Mouse (Mus musculus): ENCODE results near the gene Zfp811.
"Not testable (repeated sequence)": the region's sequence is repeated elsewhere in the genome, so short reads cannot be mapped to it uniquely, and the experiment has no call there.

The Zfp811 gene

DNA sequence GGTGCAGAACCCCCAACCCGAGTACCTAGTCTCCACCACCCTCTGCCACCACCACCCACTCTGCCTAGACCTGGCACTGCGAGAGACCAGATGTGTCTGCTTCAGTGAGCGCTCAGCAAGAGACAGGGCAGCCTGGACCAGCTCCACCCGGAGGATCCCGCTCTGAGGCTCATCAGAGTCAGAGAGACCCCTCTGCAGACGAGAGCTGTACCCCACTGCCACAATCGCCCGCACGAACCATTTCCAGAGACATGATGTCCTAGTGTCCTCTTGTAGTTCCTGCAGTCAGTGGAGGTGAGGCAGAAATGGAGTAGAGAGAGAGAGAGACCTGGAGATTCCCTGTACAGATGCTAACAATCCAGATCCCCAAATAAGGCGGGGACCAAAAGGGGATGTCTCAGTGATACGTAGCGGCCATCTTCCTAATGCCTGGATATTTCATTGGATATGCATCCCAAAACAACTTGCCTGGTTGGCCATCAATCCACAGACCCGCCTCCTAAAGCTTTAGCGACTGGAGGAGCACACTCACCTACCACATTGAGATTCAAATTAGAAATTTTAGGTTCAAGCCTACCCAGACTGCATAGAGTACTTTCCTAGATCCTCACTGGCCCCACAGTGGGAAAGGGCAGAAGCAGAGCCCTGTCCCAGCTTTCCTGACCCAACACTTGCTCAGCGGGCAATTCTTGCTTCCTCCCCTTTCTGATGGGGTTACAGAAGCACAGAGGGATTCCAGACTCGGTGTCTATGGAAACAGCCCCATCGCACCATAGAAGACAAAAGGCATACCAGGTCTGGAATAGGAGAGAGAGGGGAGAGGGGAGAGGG, at the start of gene Zfp811:
Gene Zfp811 (minus strand): TSS at position 388 of the 831 bp plus-strand sequence.
- DNase-seq = peak; percentile 92

GRCm38 (mm10) chr17:32856713-32857112, 47.0 kb upstream of the Zfp811 start:
- not testable (repeated sequence) for DNase-seq

GRCm38 (mm10) chr17:32851581-32851980, 41.9 kb upstream of the Zfp811 start:
- DNase-seq = no peak

- no peak for DNase-seq
Measured at GRCm38 (mm10) chr17:32841388-32841787, 31.7 kb upstream of the Zfp811 start.

DNA sequence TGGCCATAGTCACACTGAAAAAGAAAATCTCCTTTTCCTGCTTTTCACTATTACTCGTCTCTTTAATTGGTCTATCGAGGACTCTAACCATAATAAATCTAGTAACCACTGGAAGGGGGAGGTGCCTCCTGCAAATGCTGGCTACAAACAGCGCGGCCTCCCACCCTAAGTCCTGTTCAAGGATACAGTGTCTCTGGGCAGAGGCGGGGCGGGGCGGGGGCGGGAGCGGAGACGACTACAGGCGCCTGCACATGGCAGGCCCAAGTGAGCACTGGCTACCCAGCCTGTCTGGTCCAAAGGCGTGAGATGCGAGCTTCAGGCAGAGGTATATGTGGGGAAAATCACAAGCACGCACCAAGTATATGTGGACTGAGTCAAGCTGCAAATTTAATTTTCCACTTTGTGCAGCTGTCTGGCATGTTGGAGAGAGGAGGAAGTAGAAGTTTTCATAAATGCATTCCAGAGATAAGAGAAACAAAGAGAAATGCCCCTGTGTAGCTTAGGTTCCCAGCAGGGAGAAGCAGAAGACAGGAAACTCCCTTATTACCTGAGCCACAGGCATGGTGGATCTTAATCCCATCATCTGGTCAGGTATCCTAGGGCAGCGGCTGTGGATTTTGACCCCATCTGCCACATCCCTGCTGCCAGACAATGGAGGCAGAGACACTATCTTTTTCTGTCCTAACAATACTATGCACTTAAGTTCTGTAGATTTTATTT, 29.5 kb upstream of the Zfp811 start:
- no peak for DNase-seq

- DNase-seq = no peak
Measured at GRCm38 (mm10) chr17:32830418-32830782, 20.7 kb upstream of the Zfp811 start.

DNA sequence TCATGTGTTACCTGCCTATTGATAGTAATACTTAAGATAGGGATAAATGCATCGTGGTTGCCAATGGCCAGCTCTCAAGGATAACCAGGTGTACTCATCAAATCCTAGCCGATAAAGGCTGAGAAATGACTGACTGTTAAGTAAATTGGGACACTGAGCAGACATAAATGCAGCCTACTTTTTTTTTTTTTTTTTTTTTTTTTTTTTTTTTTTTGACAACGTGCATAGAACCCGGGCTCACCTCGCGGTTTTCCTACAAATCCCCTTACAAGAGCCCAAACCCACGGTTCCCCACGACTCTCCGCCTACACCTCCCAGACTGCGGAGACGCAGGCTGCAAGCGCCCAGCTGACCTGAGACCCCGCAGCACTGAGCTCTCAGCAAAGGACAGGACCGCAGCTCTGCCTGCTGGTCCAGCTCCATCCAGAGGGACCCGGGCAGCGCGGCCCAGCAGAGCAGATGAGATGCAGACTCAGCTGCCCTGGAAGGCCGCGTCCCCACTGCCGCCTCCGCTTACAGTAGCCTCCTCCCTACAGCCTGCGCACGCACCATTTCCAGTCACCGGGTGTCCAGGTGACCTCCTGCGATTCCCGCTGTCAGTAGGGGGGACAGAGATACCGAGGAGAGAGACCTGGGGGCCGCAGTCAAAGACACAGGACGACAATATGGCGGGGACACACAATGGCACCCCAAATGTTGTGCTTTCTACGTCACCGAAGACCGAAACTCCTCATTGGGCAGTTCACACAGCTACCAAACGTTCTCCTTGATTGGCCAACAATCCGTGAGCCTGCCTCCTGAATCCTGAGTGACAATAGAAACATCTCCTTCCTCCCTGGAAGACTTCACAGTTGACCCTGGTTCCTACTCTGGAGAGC, 20.0 kb upstream of the Zfp811 start, which contains the start of gene Zfp799:
Gene Zfp799 (minus strand): TSS at position 722 of the 878 bp plus-strand sequence.
- DNase-seq = peak; percentile 95

DNA sequence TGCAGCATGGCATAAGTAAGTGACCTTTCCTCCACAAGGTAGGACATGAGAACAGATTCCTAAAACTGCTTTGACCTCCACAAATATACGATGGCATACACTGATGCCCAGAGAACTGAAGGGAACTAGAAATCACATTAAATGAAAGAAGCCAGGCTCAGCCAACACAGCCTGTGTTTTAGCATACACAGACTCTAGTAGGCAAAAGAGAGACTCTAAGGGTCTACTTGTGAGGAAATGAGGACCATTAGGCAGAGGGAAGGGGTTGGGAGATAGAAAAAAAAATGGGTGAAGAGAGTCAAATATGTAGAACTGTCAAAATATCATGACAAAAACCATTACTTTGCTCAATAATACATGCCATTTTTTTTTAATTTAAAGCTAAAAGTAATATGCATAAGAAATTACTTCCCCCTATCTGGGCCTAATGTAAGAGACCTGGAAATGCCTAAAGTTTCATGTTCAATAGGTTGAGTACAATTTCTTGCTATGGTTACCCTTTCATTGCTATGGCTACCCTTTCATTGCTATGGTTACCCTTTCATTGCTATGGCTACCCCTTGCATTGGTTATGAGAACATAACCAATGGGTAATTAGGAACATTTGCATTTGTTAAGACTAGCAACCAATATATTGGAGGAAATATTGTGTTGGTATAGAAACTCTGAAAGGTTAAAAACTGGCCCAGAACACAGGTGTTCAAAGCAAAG, 6.5 kb upstream of the Zfp811 start:
- no peak for DNase-seq

GRCm38 (mm10) chr17:32814136-32814535, 4.4 kb upstream of the Zfp811 start:
- no peak for DNase-seq

GRCm38 (mm10) chr17:32810648-32811047, 917 bp upstream of the Zfp811 start:
- DNase-seq = no peak

DNA sequence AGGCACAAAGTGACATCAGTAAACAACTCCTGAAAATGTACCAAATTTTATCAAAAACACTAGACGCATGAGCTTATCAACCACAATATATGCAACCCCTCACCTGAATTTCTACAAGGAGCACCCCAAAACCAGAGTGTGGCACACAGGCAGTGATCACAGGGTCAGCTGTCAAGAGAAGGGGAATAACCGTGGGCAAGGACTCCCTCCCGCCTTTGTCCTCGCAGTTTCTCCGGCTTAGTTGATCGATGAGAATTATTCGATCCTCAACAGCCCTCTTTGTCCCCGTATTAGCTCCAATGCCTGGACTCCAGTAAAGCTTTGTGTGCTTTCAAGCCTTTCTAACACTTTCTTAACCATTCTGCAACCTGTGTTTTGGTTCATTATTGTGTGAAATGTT, 810 bp downstream of the Zfp811 start:
- peak; percentile 26 for DNase-seq

- DNase-seq = no peak
Measured at GRCm38 (mm10) chr17:32789244-32789643, 20.5 kb downstream of the Zfp811 start.

GRCm38 (mm10) chr17:32788576-32788975, 21.2 kb downstream of the Zfp811 start:
- no peak for DNase-seq

- DNase-seq = peak; percentile 97
Measured at GRCm38 (mm10) chr17:32788094-32788559, 21.6 kb downstream of the Zfp811 start, which contains the start of gene Zfp871. Zfp871 (minus strand) TSS chr17:32788287.

GRCm38 (mm10) chr17:32787436-32788093, 22.2 kb downstream of the Zfp811 start:
- DNase-seq = no peak

- no peak for DNase-seq
Measured at GRCm38 (mm10) chr17:32786944-32787343, 22.8 kb downstream of the Zfp811 start.

DNA sequence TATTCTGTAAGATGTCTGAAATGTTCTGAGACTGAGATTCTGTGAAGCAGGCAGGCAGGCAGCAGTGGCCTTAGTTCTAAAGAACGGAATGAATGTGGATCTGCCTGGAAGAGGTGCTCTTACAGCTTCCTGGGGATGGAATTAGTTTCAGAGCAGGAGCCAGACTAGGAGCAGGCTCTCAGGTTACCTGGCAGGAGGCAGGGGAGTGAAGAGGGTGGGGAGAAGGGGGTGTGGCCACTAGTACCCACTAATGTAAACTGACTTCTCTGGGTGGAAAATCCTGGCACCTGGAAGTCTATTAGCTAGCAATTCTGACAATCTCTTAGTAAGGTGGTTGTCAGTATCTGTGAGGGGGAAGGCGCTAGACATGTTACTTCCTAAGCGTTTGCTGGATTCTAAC, 24.1 kb downstream of the Zfp811 start:
- DNase-seq = no peak

- peak; percentile 22 for DNase-seq
Measured at GRCm38 (mm10) chr17:32777564-32777963, 32.2 kb downstream of the Zfp811 start.

DNA sequence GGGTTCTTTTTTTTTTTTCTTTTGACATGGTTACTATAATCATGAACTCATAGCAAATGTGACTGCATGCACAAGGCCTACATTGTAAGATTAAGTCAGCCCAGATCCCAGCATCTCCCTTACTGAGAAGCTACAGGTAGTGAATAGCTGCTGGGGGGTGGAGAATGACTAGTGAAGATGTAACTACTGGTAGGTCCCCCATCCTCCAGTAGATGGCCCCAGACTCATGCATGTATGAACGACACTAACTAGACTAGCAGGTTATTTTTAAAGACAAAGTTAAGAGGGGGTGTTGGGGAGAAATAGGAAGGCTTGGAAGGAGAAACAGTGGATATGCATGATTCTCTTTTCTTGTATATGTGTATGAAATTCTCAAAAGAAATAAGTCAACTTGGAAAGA, 38.5 kb downstream of the Zfp811 start:
- DNase-seq = no peak

GRCm38 (mm10) chr17:32766422-32766821, 43.3 kb downstream of the Zfp811 start:
- DNase-seq = no peak

GRCm38 (mm10) chr17:32757331-32757730, 52.4 kb downstream of the Zfp811 start:
- no peak for DNase-seq

GRCm38 (mm10) chr17:32753634-32754033, 56.1 kb downstream of the Zfp811 start:
- peak; percentile 56 for DNase-seq
